Mouse (Mus musculus) kidney, adult 2 months (tissue): ENCODE results near the gene Oat.

Experiments used
- CTCF ChIP-seq: fragments of 200-500 bp; conservative IDR thresholded peaks from 2 replicates; pipeline ENCODE4 v1.5.1; 2011; ENCODE audit warnings: low read depth, mild to moderate bottlenecking, control low read depth, low read length, moderate library complexity, mixed read lengths; ENCODE audit not compliant: insufficient read depth, insufficient read length
- POLR2A ChIP-seq: fragments of 200-500 bp; IDR thresholded peaks from one replicate; pipeline ENCODE4 v1.6.1; 2011; ENCODE audit warnings: low read depth, low read length, control low read depth

- no peak for TF ChIP-seq CTCF
- TF ChIP-seq POLR2A, result no peak
These were observed 29.5 kb upstream of the Oat start for GRCm38 (mm10) chr7:132605689-132606088.
